Mouse (Mus musculus) heart, embryonic 13.5 days (tissue): ENCODE measurements at regions not wholly inside any gene's neighbourhood (a gene's known extent, or its start where the extent isn't known, plus 50 kb on each side); places are given as distances from the start of the nearest gene placed in this dataset.
"Not testable (repeated sequence)": the region's sequence is repeated elsewhere in the genome, so short reads cannot be mapped to it uniquely, and the experiment has no call there.

Experiments used
- ATAC-seq: fragments of 200-750 bp; cut with Nextera tagmentation; 2 replicates; pipeline ENCODE4 v1.8.0; 2017; ENCODE audit warnings: moderate TSS enrichment; ENCODE audit not compliant: insufficient number of reproducible peaks, low FRiP score, low TSS enrichment; ENCODE audit errors: extremely low read depth
- H3K27ac ChIP-seq: fragments of 300-500 bp; sonication (generic); replicated peaks from 2 replicates; pipeline ENCODE4 v1.5.1; 2015; ENCODE audit warnings: moderate library complexity, mild to moderate bottlenecking, inconsistent platforms
- H3K27me3 ChIP-seq: fragments of 300-500 bp; sonication (generic); replicated peaks from 2 replicates; pipeline ENCODE4 v1.6.1; 2015; ENCODE audit warnings: mild to moderate bottlenecking, inconsistent platforms
- H3K36me3 ChIP-seq: fragments of 300-500 bp; sonication (generic); 2 replicates; pipeline ENCODE4 v1.6.1; 2015; ENCODE audit warnings: mild to moderate bottlenecking, inconsistent platforms
- H3K4me1 ChIP-seq: fragments of 300-500 bp; sonication (generic); 2 replicates; pipeline ENCODE4 v1.6.1; 2015; ENCODE audit warnings: inconsistent platforms
- H3K4me2 ChIP-seq: fragments of 300-500 bp; sonication (generic); 2 replicates; pipeline ENCODE4 v1.6.1; 2015; ENCODE audit warnings: inconsistent platforms, mild to moderate bottlenecking, moderate library complexity
- H3K4me3 ChIP-seq: fragments of 300-500 bp; sonication (generic); 2 replicates; pipeline ENCODE4 v1.5.1; 2015; ENCODE audit warnings: moderate library complexity, mild to moderate bottlenecking, inconsistent platforms
- H3K9ac ChIP-seq: fragments of 300-500 bp; sonication (generic); 2 replicates; pipeline ENCODE4 v1.6.1; 2015; ENCODE audit warnings: inconsistent platforms, mild to moderate bottlenecking, moderate library complexity
- H3K9me3 ChIP-seq: fragments of 300-500 bp; sonication (generic); 2 replicates; pipeline ENCODE4 v1.6.1; 2016; ENCODE audit warnings: inconsistent platforms
- WGBS: fragments of 180-500 bp; shearing (Covaris S2); methylation state at CpG from one replicate; pipeline ENCODE4 v1.1.7; 2015; ENCODE audit warnings: mixed read lengths; 5-methylcytosine and 5-hydroxymethylcytosine counted together

DNA sequence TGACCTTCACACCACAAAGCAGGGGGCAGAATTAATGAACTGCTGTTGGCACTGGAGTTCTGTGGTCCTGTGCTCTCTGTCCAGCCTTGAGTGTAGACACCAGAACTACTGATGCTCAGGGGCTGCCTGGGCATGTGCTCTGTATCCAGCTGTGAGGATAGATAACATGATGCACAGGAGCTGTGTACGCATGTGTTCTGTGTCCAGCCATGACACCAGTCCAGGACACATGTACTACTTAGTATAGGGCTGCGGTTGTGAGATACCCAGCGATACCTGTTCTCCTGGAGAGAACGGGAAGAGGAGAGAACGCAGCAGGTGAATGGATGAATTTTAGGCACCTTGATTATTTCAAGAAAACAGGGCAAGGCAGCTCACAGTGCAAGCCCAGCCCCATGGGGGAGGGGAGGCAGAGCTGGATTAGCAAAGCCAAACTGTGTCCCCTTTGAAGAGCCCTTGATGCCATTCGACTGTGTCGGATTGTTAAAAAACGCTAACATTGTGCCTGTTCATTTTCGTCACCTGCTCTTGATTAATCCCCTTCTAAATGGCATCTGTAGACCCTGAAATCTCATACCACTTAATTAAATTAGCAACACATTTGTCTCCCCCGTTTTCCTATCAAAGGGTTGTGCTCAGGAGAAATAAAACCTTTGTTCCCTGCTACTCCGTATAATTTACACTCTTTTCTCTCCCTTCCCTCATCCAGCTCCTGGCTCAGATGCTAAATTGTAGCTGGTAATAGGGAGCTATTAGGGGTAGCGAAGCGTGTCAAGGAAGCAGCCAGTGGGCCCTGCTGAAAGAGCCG, 218.8 kb upstream of the Irx4 start:
- Histone ChIP-seq H3K4me2 (no peak overlapping the region), H3K36me3 (no peaks in the 10 kb centered on the region), H3K4me3 (no peak overlapping the region), H3K27me3 (peaks cover 9% of the 10 kb centered on the region), H3K4me1 (no peaks in the 10 kb centered on the region), H3K9ac (no peak overlapping the region), H3K9me3 (no peaks in the 10 kb centered on the region), H3K27ac (no peak overlapping the region)
- ATAC-seq = no peak
- WGBS = 59% methylated on average over 14 of the region's 14 CpGs

- Histone ChIP-seq H3K36me3 (no peaks in the 10 kb centered on the region), H3K4me2 (no peak overlapping the region), H3K27me3 (peaks cover 34% of the 10 kb centered on the region), H3K4me1 (peaks cover 39% of the 10 kb centered on the region), H3K4me3 (no peak overlapping the region), H3K27ac (no peak overlapping the region), H3K9me3 (no peaks in the 10 kb centered on the region), H3K9ac (no peak overlapping the region)
- no peak for ATAC-seq
- 64% methylated on average over 13 of the region's 13 CpGs for whole genome bisulfite sequencing
Observed at GRCm38 (mm10) chr13:73069840-73070530, 190.3 kb upstream of the Irx4 start.

DNA sequence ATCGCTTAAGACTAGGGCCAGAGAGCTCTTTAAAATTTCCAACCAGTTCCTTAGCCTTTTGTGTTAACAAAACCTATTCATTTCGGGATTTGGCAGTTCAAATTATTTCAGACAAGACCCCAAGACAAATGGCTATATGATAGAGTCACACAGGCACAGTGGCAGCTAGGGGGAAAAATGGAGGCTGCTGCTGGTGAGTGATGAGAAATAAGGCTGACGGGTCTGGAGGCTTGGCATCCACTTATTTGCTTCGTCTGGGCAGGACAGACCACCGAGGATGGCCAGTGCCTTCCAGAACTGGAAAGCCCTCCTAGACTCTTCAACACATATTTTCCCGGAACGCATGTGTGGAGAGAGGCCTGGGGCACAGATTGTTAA, 189.8 kb upstream of the Irx4 start:
- Histone ChIP-seq H3K9ac (no peak overlapping the region), H3K4me3 (no peak overlapping the region), H3K27me3 (peaks cover 34% of the 10 kb centered on the region), H3K4me1 (peaks cover 39% of the 10 kb centered on the region), H3K27ac (no peak overlapping the region), H3K4me2 (no peak overlapping the region), H3K36me3 (no peaks in the 10 kb centered on the region), H3K9me3 (no peaks in the 10 kb centered on the region)
- ATAC-seq = no peak
- WGBS = 52% methylated on average over 7 of the region's 7 CpGs

DNA sequence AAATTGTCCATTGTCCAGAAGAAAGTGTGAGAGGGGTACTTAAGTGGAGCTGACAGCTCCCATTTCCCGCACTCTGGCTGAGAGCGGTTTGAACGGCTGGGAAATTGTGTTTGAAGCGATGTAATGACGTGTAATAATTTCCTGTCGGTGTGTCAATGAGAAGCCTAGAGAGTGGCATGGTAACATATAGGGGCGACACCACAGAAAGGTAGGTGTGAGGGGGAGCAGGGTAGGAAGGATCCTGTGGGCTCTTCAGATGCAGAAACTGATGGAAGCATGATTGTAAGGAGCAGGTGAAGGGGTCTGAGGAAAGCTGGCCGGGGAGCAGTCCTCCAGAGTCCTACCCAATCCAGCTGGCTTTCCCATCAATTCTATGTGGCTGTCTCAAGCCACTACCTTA, 189.2 kb upstream of the Irx4 start:
- H3K4me1 ChIP-seq = peaks cover 39% of the 10 kb centered on the region
- 44% methylated on average over 8 of the region's 8 CpGs for WGBS
- H3K9me3 ChIP-seq = no peaks in the 10 kb centered on the region
- H3K36me3 ChIP-seq = no peaks in the 10 kb centered on the region
- no peak overlapping the region for H3K4me3 ChIP-seq
- no peak for ATAC-seq
- H3K27me3 ChIP-seq = peaks cover 34% of the 10 kb centered on the region
- H3K4me2 ChIP-seq = no peak overlapping the region
- no peak overlapping the region for H3K9ac ChIP-seq
- no peak overlapping the region for H3K27ac ChIP-seq

- Histone ChIP-seq H3K36me3 (no peaks in the 10 kb centered on the region), H3K27ac (no peak overlapping the region), H3K9ac (no peak overlapping the region), H3K9me3 (no peaks in the 10 kb centered on the region), H3K27me3 (peaks cover 34% of the 10 kb centered on the region), H3K4me2 (no peak overlapping the region), H3K4me1 (peaks cover 44% of the 10 kb centered on the region), H3K4me3 (no peak overlapping the region)
- no peak for ATAC-seq
- WGBS = 38% methylated on average over 6 of the region's 6 CpGs
Observed at GRCm38 (mm10) chr13:73071854-73072852, 188.1 kb upstream of the Irx4 start.

DNA sequence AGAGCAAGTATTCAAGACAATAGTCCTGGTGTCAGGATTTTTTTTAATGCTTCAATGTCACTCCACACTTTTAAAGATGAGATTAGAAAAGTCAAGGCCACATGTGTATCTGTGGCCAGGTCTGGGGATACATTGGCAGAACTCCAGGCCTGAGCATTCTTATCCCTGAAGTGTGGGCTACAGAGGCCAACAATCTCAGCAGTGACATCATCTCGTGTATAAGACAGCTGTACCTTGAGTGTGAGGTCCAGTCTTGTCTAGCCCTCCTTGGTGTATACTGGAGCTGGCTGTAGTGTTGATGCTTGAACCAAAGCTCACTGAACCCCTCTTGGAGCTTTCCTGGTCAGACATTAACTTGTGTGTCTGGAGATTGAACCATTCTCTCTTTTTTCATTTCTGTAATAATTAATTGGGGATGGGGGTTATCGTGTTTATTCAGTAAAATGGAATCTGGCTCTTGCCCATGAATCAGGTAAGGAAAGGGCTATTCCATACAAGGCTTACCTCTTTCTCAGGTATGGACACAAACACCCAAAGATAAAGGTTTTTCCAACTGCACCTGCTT, 182.3 kb upstream of the Irx4 start:
- H3K27me3 ChIP-seq = peaks cover under 1% of the 10 kb centered on the region; the same call in 1 of the 2 replicates
- peak overlapping the region; percentile 78 for H3K27ac ChIP-seq
- no peaks in the 10 kb centered on the region for H3K36me3 ChIP-seq
- ATAC-seq = no peak
- H3K4me3 ChIP-seq = no peak overlapping the region
- no peaks in the 10 kb centered on the region for H3K9me3 ChIP-seq
- 51% methylated on average over 2 of the region's 2 CpGs for WGBS
- H3K4me1 ChIP-seq = peaks cover 47% of the 10 kb centered on the region
- H3K9ac ChIP-seq = no peak overlapping the region
- no peak overlapping the region for H3K4me2 ChIP-seq

DNA sequence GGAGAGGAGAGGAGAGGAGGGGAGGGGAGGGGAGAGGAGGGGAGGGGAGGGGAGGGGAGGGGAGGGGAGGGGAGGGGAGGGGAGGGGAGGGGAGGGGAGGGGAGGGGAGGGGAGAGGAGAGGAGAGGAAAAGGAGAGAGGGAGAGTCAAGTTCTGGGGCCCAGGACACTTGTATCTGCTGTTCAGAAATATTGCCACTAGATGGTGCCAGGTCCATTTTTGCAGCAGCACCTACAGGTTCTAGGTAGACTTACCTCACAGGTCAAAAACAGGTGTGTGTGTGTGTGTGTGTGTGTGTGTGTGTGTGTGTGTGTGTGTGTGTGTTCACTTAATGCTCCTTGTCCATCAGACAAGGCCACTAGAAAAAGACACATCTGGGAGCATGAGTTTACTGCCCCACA, 172.5 kb upstream of the Irx4 start:
- not testable (repeated sequence) for H3K27me3 ChIP-seq, H3K4me1 ChIP-seq, H3K36me3 ChIP-seq, H3K27ac ChIP-seq, H3K9me3 ChIP-seq, H3K4me2 ChIP-seq, H3K4me3 ChIP-seq, H3K9ac ChIP-seq, ATAC-seq

DNA sequence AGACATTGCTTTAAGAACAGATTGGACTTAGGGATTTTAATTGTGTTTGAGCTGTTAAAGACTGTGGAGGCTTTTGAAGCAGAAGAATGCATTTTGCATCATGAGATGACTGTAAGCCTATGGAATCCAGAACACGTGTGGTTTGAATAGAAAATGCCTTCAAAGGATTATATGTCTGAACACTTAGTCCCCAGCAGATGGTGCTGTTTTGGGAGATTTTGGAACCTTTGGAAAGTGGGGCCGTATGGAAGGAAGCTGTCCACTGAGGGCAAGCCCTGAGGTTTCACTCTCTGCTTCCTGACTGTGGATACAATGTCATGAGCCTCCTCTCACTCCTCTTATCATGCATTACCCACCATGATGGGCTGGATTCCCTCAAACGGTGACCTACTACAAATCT, 168.4 kb upstream of the Irx4 start:
- no peak overlapping the region for H3K4me3 ChIP-seq
- H3K9me3 ChIP-seq = no peaks in the 10 kb centered on the region
- no peak overlapping the region for H3K27ac ChIP-seq
- H3K4me2 ChIP-seq = no peak overlapping the region
- ATAC-seq = no peak
- no peaks in the 10 kb centered on the region for H3K36me3 ChIP-seq
- H3K4me1 ChIP-seq = no peaks in the 10 kb centered on the region
- H3K9ac ChIP-seq = no peak overlapping the region
- H3K27me3 ChIP-seq = 0 out of 2 replicates have a peak, but pooled peaks cover 3% of the 10 kb centered on the region
- 45% methylated on average over 3 of the region's 3 CpGs for WGBS

DNA sequence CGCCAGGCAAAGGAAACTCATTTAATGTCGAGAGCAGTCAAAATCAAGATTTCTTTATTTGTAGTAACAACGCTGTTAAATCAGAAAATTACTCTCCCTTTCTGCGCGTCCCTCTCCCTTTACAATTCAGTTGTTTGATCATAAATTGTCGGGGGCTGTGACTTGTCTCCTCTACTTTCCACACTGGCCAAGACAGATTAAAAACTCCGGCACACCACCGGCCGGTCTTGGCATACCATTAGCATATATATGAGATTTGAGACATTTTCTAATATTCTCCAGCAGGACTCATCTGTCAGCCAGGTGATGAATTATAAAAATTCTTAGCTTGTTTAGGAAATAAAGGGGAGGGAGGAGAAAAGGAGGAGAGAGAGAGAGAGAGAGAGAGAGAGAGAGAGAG, 162.8 kb upstream of the Irx4 start:
- Histone ChIP-seq H3K4me1 (no peaks in the 10 kb centered on the region), H3K27me3 (no peaks in the 10 kb centered on the region), H3K36me3 (no peaks in the 10 kb centered on the region), H3K27ac (no peak overlapping the region), H3K9me3 (no peaks in the 10 kb centered on the region), H3K4me2 (no peak overlapping the region), H3K9ac (no peak overlapping the region), H3K4me3 (no peak overlapping the region)
- 83% methylated on average over 9 of the region's 9 CpGs for WGBS
- ATAC-seq = no peak

GRCm38 (mm10) chr13:73099407-73099806, 160.9 kb upstream of the Irx4 start:
- H3K4me2 ChIP-seq = no peak overlapping the region
- H3K4me3 ChIP-seq = no peak overlapping the region
- H3K36me3 ChIP-seq = no peaks in the 10 kb centered on the region
- no peaks in the 10 kb centered on the region for H3K4me1 ChIP-seq
- no peak overlapping the region for H3K9ac ChIP-seq
- no peaks in the 10 kb centered on the region for H3K27me3 ChIP-seq
- WGBS = 95% methylated on average over 1 of the region's 1 CpGs
- ATAC-seq = no peak
- no peaks in the 10 kb centered on the region for H3K9me3 ChIP-seq
- H3K27ac ChIP-seq = no peak overlapping the region
